Mouse (Mus musculus) spleen, adult 2 months (tissue): ENCODE measurements around the gene Fbrs. TPM values are rescaled to one million over a fixed set of nuclear protein-coding genes. Genes with fewer than 3 reads are reported as not detected.
"Not testable (repeated sequence)": the region's sequence is repeated elsewhere in the genome, so short reads cannot be mapped to it uniquely, and the experiment has no call there.

Source experiments
- DNase-seq, 2 experiments: peaks; one replicate each; pipeline versions ENCODE4 v3.0.0 to v3.0.0-alpha.2; 2012 to 2021; ENCODE audit warnings: low spot score in 2 of 2, low read depth in 1 of 2
- H3K27ac ChIP-seq: fragments of 200-500 bp; 2 replicates; pipeline ENCODE4 v1.5.1; 2012; ENCODE audit warnings: low read length, inconsistent platforms; ENCODE audit not compliant: insufficient read depth
- H3K27me3 ChIP-seq: fragments of 200-500 bp; 2 replicates; pipeline ENCODE4 v1.6.1; 2012; ENCODE audit warnings: mild to moderate bottlenecking, moderate library complexity, low read length, inconsistent platforms; ENCODE audit not compliant: control insufficient read depth, insufficient read depth
- H3K36me3 ChIP-seq: fragments of 200-500 bp; 2 replicates; pipeline ENCODE4 v1.6.1; 2012; ENCODE audit warnings: mild to moderate bottlenecking, low read length, inconsistent platforms; ENCODE audit not compliant: control insufficient read depth, insufficient read depth
- H3K4me1 ChIP-seq: fragments of 200-500 bp; 2 replicates; pipeline ENCODE4 v1.6.1; 2011; ENCODE audit warnings: inconsistent platforms; ENCODE audit not compliant: control insufficient read depth, insufficient read depth, insufficient read length
- H3K4me3 ChIP-seq: fragments of 200-500 bp; 2 replicates; pipeline ENCODE4 v1.5.1; 2011; ENCODE audit warnings: mild to moderate bottlenecking, inconsistent platforms; ENCODE audit not compliant: insufficient read depth, insufficient read length; ENCODE audit errors: extremely low read depth
- CTCF ChIP-seq: fragments of 200-500 bp; IDR thresholded peaks from 2 replicates; pipeline ENCODE4 v1.5.1; 2011; ENCODE audit warnings: mild to moderate bottlenecking, inconsistent platforms; ENCODE audit not compliant: insufficient read depth, insufficient read length, insufficient replicate concordance; ENCODE audit errors: extremely low read depth
- POLR2A ChIP-seq: fragments of 200-500 bp; IDR thresholded peaks from 2 replicates; pipeline ENCODE4 v1.6.1; 2011; ENCODE audit warnings: low read depth, low read length, inconsistent platforms
- WGBS: fragments of 180-500 bp; shearing (Covaris S2); methylation state at CpG from one replicate; pipeline ENCODE4 v1.1.7; 2018; 5-methylcytosine and 5-hydroxymethylcytosine counted together
- polyA plus RNA-seq: library from polyadenylated mRNA; depleted of rRNA; stranded (reverse); fragments of >200 nt; gene quantifications from 2 replicates; pipeline ENCODE4 v1.2.3, GENCODE M21; 2012

The Fbrs gene
- polyA plus RNA-seq, 1 experiment = 61.0 TPM

GRCm38 (mm10) chr7:127508291-127508690 is 29.3 kb downstream of the Fbrs start:
- 96% methylated on average over 3 of the region's 3 CpGs for WGBS
- Histone ChIP-seq H3K27me3 (no peaks in the 10 kb centered on the region), H3K4me1 (no peaks in the 10 kb centered on the region; the same call in 1 of the 2 replicates), H3K36me3 (peaks cover under 1% of the 10 kb centered on the region; the same call in 1 of the 2 replicates), H3K27ac (no peak overlapping the region), H3K4me3 (no peak overlapping the region)
- DNase-seq = no peak
- TF ChIP-seq CTCF (no peak), POLR2A (no peak)

- not testable (repeated sequence) for H3K27me3 ChIP-seq, H3K27ac ChIP-seq, H3K36me3 ChIP-seq, H3K4me3 ChIP-seq, DNase-seq, H3K4me1 ChIP-seq
- WGBS = 94% methylated on average over 4 of the region's 4 CpGs
Observed at GRCm38 (mm10) chr7:127509830-127510229, 30.8 kb downstream of the Fbrs start.

- no peak for TF ChIP-seq CTCF
- TF ChIP-seq POLR2A = no peak
- peaks cover 7% of the 10 kb centered on the region for H3K36me3 ChIP-seq
- no peaks in the 10 kb centered on the region; the same call in 1 of the 2 replicates for H3K4me1 ChIP-seq
- DNase-seq = no peak
- H3K27me3 ChIP-seq = no peaks in the 10 kb centered on the region
- H3K4me3 ChIP-seq = no peak overlapping the region
- no peak overlapping the region for H3K27ac ChIP-seq
- 53% methylated on average over 8 of the region's 8 CpGs for WGBS
Observed at GRCm38 (mm10) chr7:127511241-127511640, 32.2 kb downstream of the Fbrs start.

DNA sequence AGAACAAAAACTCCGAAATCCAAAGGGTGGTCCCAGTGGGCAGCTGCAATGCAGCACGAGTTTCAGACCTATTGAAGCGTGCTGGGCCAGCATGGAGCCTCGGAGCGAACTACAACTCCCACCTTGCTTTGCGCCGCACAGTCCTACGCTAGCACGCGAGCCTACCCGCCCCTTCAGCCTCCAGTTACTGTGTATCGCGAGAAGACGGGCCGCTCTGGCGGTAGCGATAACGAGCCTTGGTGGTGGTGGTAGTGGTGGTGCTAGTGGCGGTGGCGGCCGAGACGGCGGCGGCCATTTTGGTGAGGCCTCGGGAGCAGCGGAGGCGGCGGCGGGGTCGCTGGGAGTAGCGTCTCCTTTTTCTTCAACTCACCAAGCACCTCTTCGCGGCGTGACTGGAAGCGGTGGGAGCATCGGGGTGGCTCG is 32.8 kb downstream of the Fbrs start, which contains the start of gene Srcap:
TSS of gene Srcap (plus strand) at position 176 of the 423 bp plus-strand sequence.
- TF ChIP-seq POLR2A (peak; percentile 82), CTCF (no peak)
- H3K4me1 ChIP-seq = no peaks in the 10 kb centered on the region; the same call in 1 of the 2 replicates
- no peaks in the 10 kb centered on the region for H3K27me3 ChIP-seq
- under 1% methylated on average over 37 of the region's 37 CpGs for WGBS
- H3K27ac ChIP-seq = peak within 1 kb of the TSS; percentile 99
- peaks cover 9% of the 10 kb centered on the region for H3K36me3 ChIP-seq
- H3K4me3 ChIP-seq = peak within 1 kb of the TSS; percentile 88
- peak; percentile 94 to 96 for DNase-seq

DNA sequence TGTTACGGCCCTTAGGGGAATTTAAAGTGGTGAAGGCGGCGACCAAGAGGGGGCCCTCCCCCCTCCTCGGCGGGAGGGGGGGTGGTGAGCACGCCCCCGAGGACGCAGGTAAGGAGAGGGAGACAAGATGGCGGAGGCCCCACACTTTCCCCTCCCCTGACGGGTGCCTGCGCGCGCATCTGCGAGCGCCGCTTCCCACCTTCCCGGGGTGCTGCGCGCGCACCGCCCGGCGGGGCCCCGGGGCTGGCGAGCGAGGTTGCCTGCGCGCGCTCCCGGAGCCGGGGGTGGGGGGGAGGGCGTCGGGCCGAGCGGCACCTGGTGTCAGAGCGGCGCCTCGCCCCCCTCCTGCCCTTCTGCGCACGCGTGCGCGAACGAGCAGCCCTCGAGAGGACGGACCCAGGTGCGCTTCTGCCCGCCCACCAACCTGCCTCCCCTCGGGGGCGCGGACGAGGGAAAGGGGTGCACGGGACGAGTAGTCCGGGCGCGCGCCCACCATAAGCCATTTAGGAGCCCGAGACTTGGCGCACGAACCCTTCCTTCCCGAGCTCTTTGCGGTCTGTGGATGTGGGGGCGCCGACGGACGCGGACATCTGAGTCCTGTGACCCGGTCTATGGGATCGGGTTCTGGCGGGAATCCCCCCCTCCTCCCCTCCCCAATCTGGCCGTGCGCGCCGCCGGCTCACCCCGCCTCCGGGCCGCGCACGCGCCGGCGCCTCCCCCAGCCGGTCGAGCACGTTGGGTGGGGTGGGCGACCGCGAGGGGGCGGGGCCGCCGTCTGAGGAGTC is 33.4 kb downstream of the Fbrs start:
- TF ChIP-seq POLR2A = no peak; the same call in 1 of the 2 replicates
- no peak for TF ChIP-seq CTCF
- Histone ChIP-seq H3K4me1 (no peaks in the 10 kb centered on the region; the same call in 1 of the 2 replicates), H3K27me3 (no peaks in the 10 kb centered on the region), H3K36me3 (peaks cover 11% of the 10 kb centered on the region), H3K27ac (peak overlapping the region; percentile 99), H3K4me3 (peak overlapping the region; percentile 88)
- DNase-seq = peak; percentile 85 to 87
- WGBS = under 1% methylated on average over 49 of the region's 93 CpGs

GRCm38 (mm10) chr7:127513016-127513390 is 34.0 kb downstream of the Fbrs start:
- peak; percentile 14 to 17 for DNase-seq
- TF ChIP-seq CTCF = no peak
- TF ChIP-seq POLR2A = no peak
- Histone ChIP-seq H3K27ac (peak overlapping the region; percentile 59), H3K27me3 (no peaks in the 10 kb centered on the region), H3K4me1 (no peaks in the 10 kb centered on the region; the same call in 1 of the 2 replicates), H3K4me3 (peak overlapping the region; percentile 88), H3K36me3 (peaks cover 14% of the 10 kb centered on the region)
- 3% methylated on average over 8 of the region's 8 CpGs for WGBS

GRCm38 (mm10) chr7:127513781-127514180 is 34.8 kb downstream of the Fbrs start:
- Histone ChIP-seq H3K27me3 (no peaks in the 10 kb centered on the region), H3K4me3 (no peak overlapping the region), H3K27ac (no peak overlapping the region), H3K4me1 (no peaks in the 10 kb centered on the region; the same call in 1 of the 2 replicates), H3K36me3 (peaks cover 15% of the 10 kb centered on the region)
- DNase-seq = no peak
- TF ChIP-seq CTCF (no peak), POLR2A (no peak)
- 83% methylated on average over 3 of the region's 3 CpGs for WGBS
